Mouse (Mus musculus) limb, embryonic 12.5 days (tissue): Measurements from ENCODE around the gene Osbpl11. TPM values are rescaled to one million over a fixed set of nuclear protein-coding genes. Genes with fewer than 3 reads are reported as not detected.
A peak's percentile ranks its signal among the peaks of the same experiment; 100 is the strongest.
"Not testable (repeated sequence)": the region's sequence is repeated elsewhere in the genome, so short reads cannot be mapped to it uniquely, and the experiment has no call there.

Source experiments
- ATAC-seq: fragments of 200-750 bp; cut with Nextera tagmentation; 2 replicates; pipeline ENCODE4 v1.8.0; 2017; ENCODE audit warnings: low read depth, moderate TSS enrichment; ENCODE audit not compliant: insufficient number of reproducible peaks, insufficient read depth, low FRiP score, low TSS enrichment
- H3K27ac ChIP-seq: fragments of 300-500 bp; sonication (generic); 2 replicates; pipeline ENCODE4 v1.5.1; 2016; ENCODE audit warnings: mild to moderate bottlenecking, moderate library complexity
- H3K27me3 ChIP-seq: fragments of 300-500 bp; sonication (generic); 2 replicates; pipeline ENCODE4 v1.6.1; 2016; ENCODE audit warnings: mild to moderate bottlenecking, moderate library complexity
- H3K36me3 ChIP-seq: fragments of 300-500 bp; sonication (generic); 2 replicates; pipeline ENCODE4 v1.6.1; 2016; ENCODE audit warnings: mild to moderate bottlenecking, moderate library complexity
- H3K4me1 ChIP-seq: fragments of 300-500 bp; sonication (generic); replicated peaks from 2 replicates; pipeline ENCODE4 v1.6.1; 2016
- H3K4me2 ChIP-seq: fragments of 300-500 bp; sonication (generic); 2 replicates; pipeline ENCODE4 v1.6.1; 2016; ENCODE audit warnings: mild to moderate bottlenecking, moderate library complexity
- H3K4me3 ChIP-seq: fragments of 300-500 bp; sonication (generic); replicated peaks from 2 replicates; pipeline ENCODE4 v1.5.1; 2016; ENCODE audit warnings: mild to moderate bottlenecking
- H3K9ac ChIP-seq: fragments of 300-500 bp; sonication (generic); replicated peaks from 2 replicates; pipeline ENCODE4 v1.6.1; 2016; ENCODE audit warnings: mild to moderate bottlenecking, moderate library complexity
- H3K9me3 ChIP-seq: fragments of 300-500 bp; sonication (generic); 2 replicates; pipeline ENCODE4 v1.6.1; 2016; ENCODE audit warnings: mild to moderate bottlenecking, moderate library complexity
- WGBS: fragments of 180-500 bp; shearing (Covaris S2); methylation state at CpG from one replicate; pipeline ENCODE4 v1.1.7; 2016; 5-methylcytosine and 5-hydroxymethylcytosine counted together
- polyA plus RNA-seq: library from polyadenylated mRNA; unstranded; fragments of >200 nt; fragmentation: Nextera tagmentation; extraction: Ambion mirVana; gene quantifications from 2 replicates; pipeline ENCODE4 v1.2.1, GENCODE M21; 2016

Osbpl11 gene
- 27.6 and 28.4 TPM in 2 replicates for polyA plus RNA-seq

DNA sequence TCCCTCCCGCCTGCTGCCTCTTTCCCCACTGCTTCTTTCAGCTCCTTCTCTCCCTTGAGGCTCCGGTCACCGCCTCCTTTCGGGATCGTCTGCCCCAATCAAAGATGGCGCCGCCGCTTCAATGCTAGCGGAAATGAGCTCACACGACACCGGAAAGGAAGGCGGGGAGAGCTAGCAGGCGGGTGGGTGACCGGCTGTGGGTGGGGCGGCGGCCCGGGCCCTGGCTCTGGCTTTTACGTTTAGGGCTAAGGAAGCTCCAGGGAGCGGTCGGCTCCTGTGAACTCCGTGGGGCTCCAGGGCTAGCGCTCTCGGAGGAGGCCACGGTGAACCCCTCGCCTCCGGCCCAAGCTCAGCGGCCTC lies at the start of gene Osbpl11:
Gene Osbpl11, plus strand, starts transcription at position 171 of the 360 bp plus-strand sequence.
- H3K9me3 ChIP-seq: no peaks in the 10 kb centered on the region
- WGBS: under 1% methylated on average over 27 of the region's 27 CpGs
- peak within 1 kb of the TSS; percentile 91 for H3K27ac ChIP-seq
- no peaks in the 10 kb centered on the region for H3K36me3 ChIP-seq
- peak; percentile 93 for ATAC-seq
- peaks cover 18% of the 10 kb centered on the region for H3K4me1 ChIP-seq
- H3K4me3 ChIP-seq: peak within 1 kb of the TSS; percentile 93
- no peaks in the 10 kb centered on the region for H3K27me3 ChIP-seq
- peak within 1 kb of the TSS; percentile 87 for H3K4me2 ChIP-seq
- H3K9ac ChIP-seq: peak within 1 kb of the TSS; percentile 92

DNA sequence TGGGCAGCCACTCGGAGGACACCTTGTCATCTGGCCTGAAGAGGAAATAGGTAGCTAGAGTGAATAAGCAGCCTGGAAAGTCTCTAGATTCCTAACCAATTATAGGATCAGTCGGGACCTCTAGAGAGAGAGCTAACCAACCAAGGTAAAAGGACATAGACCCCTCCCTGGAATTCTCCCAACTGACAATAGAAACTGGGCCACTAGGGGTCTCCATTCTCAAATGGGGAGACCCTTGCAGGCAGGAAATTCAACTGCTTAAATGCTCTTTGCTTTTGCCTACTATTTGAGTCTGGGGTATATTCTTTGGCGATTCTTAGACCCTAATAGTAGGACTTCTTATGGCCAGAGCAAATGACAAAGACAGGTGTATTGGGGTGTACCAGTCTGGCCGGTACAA lies 49.7 kb upstream of the Osbpl11 start:
- Histone ChIP-seq H3K36me3 (no peaks in the 10 kb centered on the region), H3K9me3 (no peaks in the 10 kb centered on the region), H3K9ac (no peak overlapping the region), H3K4me1 (no peaks in the 10 kb centered on the region), H3K4me3 (no peak overlapping the region), H3K4me2 (no peak overlapping the region), H3K27ac (no peak overlapping the region), H3K27me3 (no peaks in the 10 kb centered on the region; the same call in 1 of the 2 replicates)
- WGBS: 62% methylated on average over 4 of the region's 4 CpGs
- ATAC-seq: no peak

- not testable (repeated sequence) for H3K4me1 ChIP-seq, H3K36me3 ChIP-seq, H3K27ac ChIP-seq, H3K27me3 ChIP-seq, H3K9ac ChIP-seq, H3K9me3 ChIP-seq, ATAC-seq, H3K4me2 ChIP-seq, H3K4me3 ChIP-seq
- 82% methylated on average over 6 of the region's 7 CpGs for WGBS
These were observed 45.8 kb upstream of the Osbpl11 start for GRCm38 (mm10) chr16:33139061-33139460.

DNA sequence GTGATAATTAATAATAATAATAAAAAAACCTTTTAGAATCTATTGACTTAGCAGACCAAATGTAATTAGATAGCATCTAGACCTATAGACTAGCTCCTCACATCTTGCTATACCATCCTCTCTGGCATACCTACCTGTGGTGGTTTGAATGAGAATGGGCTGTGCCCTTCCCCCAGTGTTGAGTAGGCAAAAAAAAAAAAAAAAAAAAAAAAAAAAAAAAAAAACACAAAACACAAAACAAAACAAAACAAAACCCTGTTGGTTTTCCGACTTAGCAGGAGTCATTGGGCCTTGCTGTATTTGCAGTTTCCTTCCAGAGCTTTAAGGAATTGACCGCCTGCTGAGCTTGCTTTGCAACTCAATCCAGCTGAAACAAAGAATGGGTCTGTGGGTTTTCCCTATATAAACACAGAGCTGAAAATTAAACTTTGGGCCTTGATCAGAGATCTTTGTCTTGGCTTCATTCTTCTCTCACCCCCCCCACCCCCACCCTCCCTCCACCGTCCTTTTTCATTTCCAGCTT lies 43.1 kb upstream of the Osbpl11 start:
- H3K27ac ChIP-seq: no peak overlapping the region
- no peak overlapping the region for H3K9ac ChIP-seq
- no peaks in the 10 kb centered on the region; the same call in 1 of the 2 replicates for H3K27me3 ChIP-seq
- 0 out of 2 replicates have a peak, but pooled peaks cover 7% of the 10 kb centered on the region for H3K9me3 ChIP-seq
- no peak overlapping the region for H3K4me3 ChIP-seq
- H3K4me1 ChIP-seq: no peaks in the 10 kb centered on the region
- H3K36me3 ChIP-seq: no peaks in the 10 kb centered on the region
- ATAC-seq: no peak
- 64% methylated on average over 3 of the region's 3 CpGs for WGBS
- H3K4me2 ChIP-seq: no peak overlapping the region

DNA sequence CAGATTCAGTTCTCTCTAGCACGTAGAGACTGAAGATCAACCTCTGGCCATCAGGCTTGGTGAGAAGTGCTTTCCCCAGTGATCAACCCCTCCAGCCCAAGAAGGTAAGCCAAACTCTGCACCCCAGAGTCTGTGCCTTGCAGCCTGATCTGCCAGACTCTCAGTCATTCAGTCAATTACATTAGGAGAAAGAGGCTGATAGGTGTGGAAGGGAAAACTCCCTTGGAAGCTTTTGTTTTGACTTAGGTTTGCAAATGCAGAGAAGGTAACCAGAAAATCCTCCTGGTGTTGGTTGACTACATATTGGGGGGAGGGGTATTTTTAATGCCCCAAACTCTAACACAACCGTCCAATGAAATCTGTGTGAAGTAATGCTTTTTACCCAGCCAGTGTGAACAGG lies 41.4 kb upstream of the Osbpl11 start:
- WGBS: 70% methylated on average over 2 of the region's 2 CpGs
- Histone ChIP-seq H3K9ac (no peak overlapping the region), H3K4me1 (peaks cover 6% of the 10 kb centered on the region; the same call in 1 of the 2 replicates), H3K9me3 (0 out of 2 replicates have a peak, but pooled peaks cover 7% of the 10 kb centered on the region), H3K27me3 (no peaks in the 10 kb centered on the region; the same call in 1 of the 2 replicates), H3K4me3 (no peak overlapping the region), H3K36me3 (no peaks in the 10 kb centered on the region), H3K27ac (no peak overlapping the region), H3K4me2 (no peak overlapping the region)
- no peak for ATAC-seq

GRCm38 (mm10) chr16:33146185-33146584 lies 38.7 kb upstream of the Osbpl11 start:
- WGBS: 97% methylated on average over 3 of the region's 3 CpGs
- Histone ChIP-seq H3K36me3 (no peaks in the 10 kb centered on the region), H3K27ac (no peak overlapping the region), H3K9ac (no peak overlapping the region), H3K4me3 (no peak overlapping the region), H3K4me2 (no peak overlapping the region), H3K4me1 (peaks cover 7% of the 10 kb centered on the region; the same call in 1 of the 2 replicates), H3K27me3 (no peaks in the 10 kb centered on the region), H3K9me3 (0 out of 2 replicates have a peak, but pooled peaks cover 7% of the 10 kb centered on the region)
- no peak for ATAC-seq

GRCm38 (mm10) chr16:33148135-33148534 lies 36.7 kb upstream of the Osbpl11 start:
- Histone ChIP-seq H3K4me2 (no peak overlapping the region), H3K27ac (no peak overlapping the region), H3K4me3 (no peak overlapping the region), H3K9ac (no peak overlapping the region), H3K27me3 (no peaks in the 10 kb centered on the region), H3K4me1 (peaks cover 7% of the 10 kb centered on the region; the same call in 1 of the 2 replicates), H3K9me3 (0 out of 2 replicates have a peak, but pooled peaks cover 7% of the 10 kb centered on the region), H3K36me3 (no peaks in the 10 kb centered on the region)
- no peak for ATAC-seq
- WGBS: 82% methylated on average over 4 of the region's 4 CpGs

DNA sequence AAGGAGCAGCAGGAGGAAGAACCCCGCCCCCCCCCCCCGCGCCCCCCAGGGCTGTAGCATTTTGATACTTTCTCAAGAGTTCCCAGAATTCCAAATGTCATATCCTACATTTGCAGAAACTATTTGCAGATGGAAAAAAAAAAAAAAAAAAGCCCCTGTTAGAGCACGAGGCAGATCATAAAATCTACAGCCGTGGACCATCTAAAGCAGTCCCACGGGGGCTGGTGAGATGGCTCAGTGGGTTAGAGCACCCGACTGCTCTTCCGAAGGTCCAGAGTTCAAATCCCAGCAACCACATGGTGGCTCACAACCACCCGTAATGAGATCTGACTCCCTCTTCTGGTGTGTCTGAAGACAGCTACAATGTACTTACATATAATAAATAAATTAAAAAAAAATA lies 34.0 kb upstream of the Osbpl11 start:
- not testable (repeated sequence) for H3K9me3 ChIP-seq, H3K36me3 ChIP-seq, H3K27me3 ChIP-seq, H3K27ac ChIP-seq, H3K9ac ChIP-seq, H3K4me2 ChIP-seq, H3K4me1 ChIP-seq, H3K4me3 ChIP-seq, ATAC-seq
- 73% methylated on average over 9 of the region's 9 CpGs for WGBS

DNA sequence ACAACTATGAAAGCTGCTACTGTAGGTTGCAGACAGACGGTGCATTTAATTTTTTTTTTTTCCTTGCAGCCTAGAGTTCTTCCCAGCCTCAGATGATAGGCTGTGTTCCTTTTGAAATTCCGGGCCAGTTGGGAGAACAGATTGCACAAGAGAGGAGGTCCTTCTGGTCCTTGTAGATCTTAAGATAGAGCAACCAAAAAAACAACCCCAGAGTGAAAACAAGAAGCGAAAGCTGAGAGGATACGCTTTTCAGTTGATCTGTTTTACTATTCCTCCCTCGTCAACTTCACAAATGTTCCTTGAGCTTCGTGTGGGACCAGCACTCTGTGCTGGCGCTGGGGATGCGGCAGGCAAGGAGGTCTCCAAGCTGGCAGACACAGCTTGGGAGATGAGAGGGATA lies 33.3 kb upstream of the Osbpl11 start:
- 83% methylated on average over 8 of the region's 8 CpGs for WGBS
- ATAC-seq: no peak

DNA sequence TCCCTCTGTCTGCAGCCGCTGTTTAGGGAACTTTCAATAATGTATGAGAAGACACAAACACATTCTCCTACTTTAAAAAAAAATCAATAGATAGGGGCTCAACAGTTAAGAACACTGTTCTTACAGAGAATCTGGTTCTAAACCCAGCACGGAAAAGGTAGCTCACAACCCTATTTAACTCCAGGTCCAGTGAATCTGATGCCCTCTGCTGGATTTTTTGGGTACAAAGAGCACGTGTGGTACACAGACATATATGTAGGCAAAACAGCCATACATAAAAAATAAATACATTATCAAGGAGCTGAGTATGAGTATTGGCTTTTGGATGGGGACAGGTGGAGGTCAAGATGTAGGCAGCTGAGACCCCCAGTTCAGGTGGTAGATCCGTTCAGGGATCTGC lies 29.9 kb upstream of the Osbpl11 start:
- Histone ChIP-seq H3K9me3 (no peaks in the 10 kb centered on the region), H3K4me3 (no peak overlapping the region), H3K27me3 (no peaks in the 10 kb centered on the region), H3K27ac (no peak overlapping the region), H3K9ac (no peak overlapping the region), H3K4me1 (no peaks in the 10 kb centered on the region), H3K4me2 (no peak overlapping the region), H3K36me3 (no peaks in the 10 kb centered on the region)
- no peak for ATAC-seq
- 48% methylated on average over 4 of the region's 4 CpGs for WGBS

More for the DNA sequence above, 33.3 kb upstream of the Osbpl11 start:
- Histone ChIP-seq H3K4me2 (no peak overlapping the region), H3K9me3 (no peaks in the 10 kb centered on the region), H3K4me3 (no peak overlapping the region), H3K36me3 (no peaks in the 10 kb centered on the region), H3K9ac (no peak overlapping the region), H3K27ac (no peak overlapping the region), H3K4me1 (peaks cover 7% of the 10 kb centered on the region; the same call in 1 of the 2 replicates), H3K27me3 (no peaks in the 10 kb centered on the region)

DNA sequence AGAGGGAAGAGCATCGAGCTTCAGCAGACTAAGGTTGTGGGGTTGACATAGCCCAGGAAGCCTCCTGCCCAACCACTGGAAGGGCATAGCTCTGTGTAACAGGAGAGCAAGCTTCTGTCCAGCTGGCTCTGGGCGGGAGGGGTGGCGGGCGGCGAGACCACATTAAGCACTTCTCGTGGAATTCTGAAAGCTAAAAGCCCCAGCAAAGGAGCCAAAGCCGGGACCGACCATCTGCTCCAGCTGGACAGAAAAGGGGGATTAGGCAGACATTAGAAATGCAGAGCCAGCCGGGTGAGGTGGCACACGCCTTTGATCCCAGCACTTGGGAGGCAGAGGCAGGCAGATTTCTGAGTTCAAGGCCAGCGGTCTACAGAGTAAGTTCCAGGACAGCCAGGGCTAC lies 26.9 kb upstream of the Osbpl11 start:
- Histone ChIP-seq H3K4me1 (no peaks in the 10 kb centered on the region), H3K4me3 (no peak overlapping the region), H3K27me3 (no peaks in the 10 kb centered on the region), H3K9me3 (no peaks in the 10 kb centered on the region), H3K9ac (no peak overlapping the region), H3K27ac (no peak overlapping the region), H3K36me3 (no peaks in the 10 kb centered on the region), H3K4me2 (no peak overlapping the region)
- ATAC-seq: no peak
- WGBS: 91% methylated on average over 11 of the region's 11 CpGs

GRCm38 (mm10) chr16:33158590-33159071 lies 26.2 kb upstream of the Osbpl11 start:
- Histone ChIP-seq H3K36me3 (no peaks in the 10 kb centered on the region), H3K9me3 (no peaks in the 10 kb centered on the region), H3K4me3 (no peak overlapping the region), H3K4me1 (no peaks in the 10 kb centered on the region), H3K27ac (no peak overlapping the region), H3K9ac (no peak overlapping the region), H3K4me2 (no peak overlapping the region), H3K27me3 (no peaks in the 10 kb centered on the region)
- WGBS: 89% methylated on average over 14 of the region's 14 CpGs
- ATAC-seq: no peak
